Mouse (Mus musculus) E14TG2a.4 (cell line): ENCODE data around the gene Nfib.

Experiments used
- H3K27me3 ChIP-seq: 2 replicates; pipeline ENCODE4 v1.6.1; 2014; ENCODE audit warnings: low read length, control low read depth; ENCODE audit not compliant: insufficient read depth
- H3K36me3 ChIP-seq: 2 replicates; pipeline ENCODE4 v1.6.1; 2014; ENCODE audit warnings: low read length, control low read depth; ENCODE audit not compliant: insufficient read depth
- H3K4me1 ChIP-seq: replicated peaks from 2 replicates; pipeline ENCODE4 v1.6.1; 2014; ENCODE audit warnings: low read depth, low read length, control low read depth
- H3K4me3 ChIP-seq: replicated peaks from 2 replicates; pipeline ENCODE4 v1.5.1; 2014; ENCODE audit warnings: mild to moderate bottlenecking, low read length
- H3K9me3 ChIP-seq: 2 replicates; pipeline ENCODE4 v1.6.1; 2014; ENCODE audit warnings: low read length, control low read depth
- CTCF ChIP-seq: conservative IDR thresholded peaks from 2 replicates; pipeline ENCODE4 v1.5.1; 2014; ENCODE audit warnings: low read length
- NANOG ChIP-seq: IDR thresholded peaks from 2 replicates; pipeline ENCODE4 v1.6.1; 2014; ENCODE audit warnings: borderline replicate concordance, low read length, mixed read lengths
- POU5F1 ChIP-seq: IDR thresholded peaks from 2 replicates; pipeline ENCODE4 v1.6.1; 2014; ENCODE audit warnings: low read length, borderline replicate concordance

Gene Nfib

GRCm38 (mm10) chr4:82369011-82369776 lies 336.4 kb downstream of the Nfib start:
- Histone ChIP-seq H3K27me3 (no peaks in the 10 kb centered on the region), H3K4me1 (peaks cover 29% of the 10 kb centered on the region), H3K36me3 (peaks cover 10% of the 10 kb centered on the region; the same call in 1 of the 2 replicates), H3K4me3 (no peak overlapping the region), H3K9me3 (no peaks in the 10 kb centered on the region)
- TF ChIP-seq POU5F1 (no peak), CTCF (no peak), NANOG (no peak)

- no peaks in the 10 kb centered on the region for H3K27me3 ChIP-seq
- peaks cover 10% of the 10 kb centered on the region; the same call in 1 of the 2 replicates for H3K36me3 ChIP-seq
- H3K4me1 ChIP-seq: peaks cover 26% of the 10 kb centered on the region
- no peaks in the 10 kb centered on the region for H3K9me3 ChIP-seq
- no peak overlapping the region for H3K4me3 ChIP-seq
- TF ChIP-seq NANOG (peak; percentile 36; the same call in 1 of the 2 replicates), POU5F1 (no peak)
Observed at GRCm38 (mm10) chr4:82368091-82368775, 337.3 kb downstream of the Nfib start.

- Histone ChIP-seq H3K4me1 (peaks cover 41% of the 10 kb centered on the region), H3K27me3 (no peaks in the 10 kb centered on the region), H3K4me3 (no peak overlapping the region), H3K36me3 (no peaks in the 10 kb centered on the region), H3K9me3 (no peaks in the 10 kb centered on the region)
- TF ChIP-seq NANOG (no peak), POU5F1 (no peak), CTCF (no peak)
Observed at GRCm38 (mm10) chr4:82364696-82365385, 340.7 kb downstream of the Nfib start.

DNA sequence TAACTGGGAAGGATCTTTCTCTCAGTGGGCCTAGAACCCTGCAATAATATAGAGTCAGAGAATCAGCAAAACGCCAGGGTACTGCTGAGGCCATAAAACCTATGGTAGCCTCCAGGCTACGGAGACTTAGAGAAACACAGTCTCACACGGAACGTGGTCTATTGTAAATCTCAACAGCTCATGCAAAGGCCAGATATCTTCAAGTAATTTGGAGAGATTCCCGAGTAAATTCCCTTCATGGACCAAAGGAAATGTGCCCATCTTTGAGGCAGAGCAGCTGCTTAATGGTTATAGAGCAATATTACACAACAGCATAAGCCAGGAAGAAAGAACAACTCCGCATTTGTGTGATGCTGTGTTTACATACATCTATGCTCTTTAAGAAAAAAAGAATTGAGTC lies 341.6 kb downstream of the Nfib start:
- H3K9me3 ChIP-seq: no peaks in the 10 kb centered on the region
- TF ChIP-seq NANOG (no peak), POU5F1 (no peak), CTCF (no peak)

DNA sequence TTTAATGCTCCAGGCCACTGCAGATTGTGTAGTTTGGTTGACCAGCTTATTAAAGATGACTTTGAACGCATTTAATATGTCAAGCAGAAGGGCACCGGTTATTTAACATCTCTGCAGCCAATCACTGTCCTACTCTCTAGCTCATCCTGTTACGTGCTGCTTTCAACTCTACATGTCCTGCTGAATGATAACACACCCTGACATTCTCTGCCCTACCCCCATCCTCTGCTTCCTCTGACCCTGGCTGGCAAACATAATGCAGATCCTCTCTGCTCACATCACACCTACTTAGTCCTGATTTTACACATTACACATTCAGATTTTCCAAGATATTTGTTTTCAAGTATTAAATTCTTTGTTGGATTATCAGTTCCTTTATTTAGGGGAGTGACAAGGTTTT lies 343.3 kb downstream of the Nfib start:
- Histone ChIP-seq H3K27me3 (no peaks in the 10 kb centered on the region), H3K9me3 (no peaks in the 10 kb centered on the region), H3K4me3 (no peak overlapping the region), H3K4me1 (peaks cover 20% of the 10 kb centered on the region), H3K36me3 (peaks cover 8% of the 10 kb centered on the region; the same call in 1 of the 2 replicates)
- no peak for TF ChIP-seq CTCF
- no peak for TF ChIP-seq NANOG
- TF ChIP-seq POU5F1: no peak

More for the DNA sequence above, 341.6 kb downstream of the Nfib start:
- peaks cover 3% of the 10 kb centered on the region; the same call in 1 of the 2 replicates for H3K36me3 ChIP-seq
- peaks cover 36% of the 10 kb centered on the region for H3K4me1 ChIP-seq
- H3K4me3 ChIP-seq: no peak overlapping the region
- H3K27me3 ChIP-seq: no peaks in the 10 kb centered on the region

DNA sequence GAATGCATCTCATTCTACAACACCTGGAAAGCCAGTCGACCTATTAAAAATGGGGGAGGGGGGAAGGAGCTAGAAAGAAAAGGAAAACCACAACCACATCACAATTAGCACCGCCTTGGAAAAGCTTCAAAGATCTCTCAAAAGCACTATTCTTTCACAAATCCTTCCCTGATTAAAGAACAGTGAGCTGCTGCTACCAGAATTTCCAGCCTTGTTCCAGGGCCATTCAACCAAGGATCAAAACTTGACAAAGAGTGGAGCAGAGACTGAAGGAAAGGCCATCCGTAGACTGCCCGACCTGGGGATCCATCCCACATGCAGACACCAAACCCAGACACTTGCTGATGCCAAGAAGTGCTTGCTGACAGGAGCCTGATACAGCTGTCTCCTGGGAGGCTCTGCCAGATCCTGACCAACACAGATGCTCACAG lies 345.5 kb downstream of the Nfib start:
- Histone ChIP-seq H3K27me3 (no peaks in the 10 kb centered on the region), H3K36me3 (peaks cover 8% of the 10 kb centered on the region; the same call in 1 of the 2 replicates), H3K4me1 (peaks cover 18% of the 10 kb centered on the region), H3K4me3 (no peak overlapping the region), H3K9me3 (no peaks in the 10 kb centered on the region)
- TF ChIP-seq POU5F1: no peak
- no peak for TF ChIP-seq CTCF
- no peak for TF ChIP-seq NANOG

DNA sequence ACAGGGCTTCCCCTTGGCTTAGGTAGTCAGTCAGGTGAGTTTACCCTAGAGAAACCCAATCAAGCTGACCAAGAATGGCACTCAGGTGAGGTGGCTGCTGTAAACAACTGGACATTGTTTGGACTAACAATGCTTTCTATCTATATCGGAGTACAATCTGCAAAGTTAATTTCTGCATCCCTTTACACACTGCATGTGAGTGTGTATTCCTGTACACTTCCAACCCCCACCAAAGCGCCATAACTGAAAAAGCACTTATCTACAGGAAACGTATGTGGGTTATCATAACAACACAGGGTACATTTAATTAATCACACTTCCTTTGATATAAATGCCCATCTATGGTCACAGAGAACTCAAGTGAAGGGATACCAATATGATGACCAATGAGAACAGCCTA lies 346.4 kb downstream of the Nfib start:
- TF ChIP-seq POU5F1 (no peak), CTCF (no peak), NANOG (no peak)
- peaks cover 8% of the 10 kb centered on the region; the same call in 1 of the 2 replicates for H3K36me3 ChIP-seq
- no peaks in the 10 kb centered on the region for H3K27me3 ChIP-seq
- no peaks in the 10 kb centered on the region for H3K9me3 ChIP-seq
- H3K4me3 ChIP-seq: no peak overlapping the region
- peaks cover 18% of the 10 kb centered on the region for H3K4me1 ChIP-seq

GRCm38 (mm10) chr4:82349006-82349405 lies 356.5 kb downstream of the Nfib start:
- Histone ChIP-seq H3K27me3 (no peaks in the 10 kb centered on the region), H3K4me1 (peaks cover 25% of the 10 kb centered on the region), H3K36me3 (peaks cover 13% of the 10 kb centered on the region), H3K9me3 (no peaks in the 10 kb centered on the region), H3K4me3 (no peak overlapping the region)
- TF ChIP-seq CTCF: no peak
- TF ChIP-seq POU5F1: no peak
- TF ChIP-seq NANOG: no peak
